Mouse (Mus musculus) stomach, postnatal 0 days (tissue): ENCODE measurements around the gene Tspan13.

ENCODE experiments used
- CTCF ChIP-seq: IDR thresholded peaks from 2 replicates; pipeline ENCODE4 v1.5.1; 2016; ENCODE audit warnings: antibody characterized with exemption, low read depth, mild to moderate bottlenecking, moderate library complexity
- EP300 ChIP-seq: optimal IDR thresholded peaks from 2 replicates; pipeline ENCODE3; 2016; ENCODE audit warnings: antibody characterized with exemption

- no peak for TF ChIP-seq CTCF
- no peak for TF ChIP-seq EP300
These were observed 49.7 kb upstream of the Tspan13 start for GRCm38 (mm10) chr12:36091964-36092363.
